Mouse (Mus musculus) midbrain, embryonic 10.5 days (tissue): ENCODE measurements around the gene Rasip1. TPM values are rescaled to one million over a fixed set of nuclear protein-coding genes. Genes with fewer than 3 reads are reported as not detected.

Experiments
- DNase-seq: peaks from one replicate; pipeline ENCODE4 v3.0.0-alpha.2; 2017; ENCODE audit warnings: low spot score
- H3K27ac ChIP-seq: fragments of 300-500 bp; sonication (generic); replicated peaks from 2 replicates; pipeline ENCODE4 v1.5.1; 2016; ENCODE audit warnings: mild to moderate bottlenecking
- H3K27me3 ChIP-seq: fragments of 300-500 bp; sonication (generic); 2 replicates; pipeline ENCODE4 v1.6.1; 2016; ENCODE audit warnings: low read depth, mild to moderate bottlenecking; ENCODE audit not compliant: poor library complexity, severe bottlenecking
- H3K36me3 ChIP-seq: fragments of 300-500 bp; sonication (generic); 2 replicates; pipeline ENCODE4 v1.6.1; 2016; ENCODE audit warnings: mild to moderate bottlenecking, moderate library complexity
- H3K4me1 ChIP-seq: fragments of 300-500 bp; sonication (generic); 2 replicates; pipeline ENCODE4 v1.6.1; 2016
- H3K4me3 ChIP-seq: fragments of 300-500 bp; sonication (generic); 2 replicates; pipeline ENCODE4 v1.5.1; 2016; ENCODE audit warnings: mild to moderate bottlenecking, moderate library complexity
- H3K9me3 ChIP-seq: fragments of 300-500 bp; sonication (generic); replicated peaks from 2 replicates; pipeline ENCODE4 v1.6.1; 2016; ENCODE audit warnings: mild to moderate bottlenecking
- WGBS: fragments of 180-500 bp; shearing (Covaris S2); methylation state at CpG from one replicate; pipeline ENCODE4 v1.1.7; 2016; 5-methylcytosine and 5-hydroxymethylcytosine counted together
- polyA plus RNA-seq: library from polyadenylated mRNA; unstranded; fragments of >200 nt; fragmentation: Nextera tagmentation; extraction: Ambion mirVana; gene quantifications from 2 replicates; pipeline ENCODE4 v1.2.1, GENCODE M21; 2016

Gene Rasip1
- polyA plus RNA-seq, 1 experiment from 2014 or later = 4.8 TPM

DNA sequence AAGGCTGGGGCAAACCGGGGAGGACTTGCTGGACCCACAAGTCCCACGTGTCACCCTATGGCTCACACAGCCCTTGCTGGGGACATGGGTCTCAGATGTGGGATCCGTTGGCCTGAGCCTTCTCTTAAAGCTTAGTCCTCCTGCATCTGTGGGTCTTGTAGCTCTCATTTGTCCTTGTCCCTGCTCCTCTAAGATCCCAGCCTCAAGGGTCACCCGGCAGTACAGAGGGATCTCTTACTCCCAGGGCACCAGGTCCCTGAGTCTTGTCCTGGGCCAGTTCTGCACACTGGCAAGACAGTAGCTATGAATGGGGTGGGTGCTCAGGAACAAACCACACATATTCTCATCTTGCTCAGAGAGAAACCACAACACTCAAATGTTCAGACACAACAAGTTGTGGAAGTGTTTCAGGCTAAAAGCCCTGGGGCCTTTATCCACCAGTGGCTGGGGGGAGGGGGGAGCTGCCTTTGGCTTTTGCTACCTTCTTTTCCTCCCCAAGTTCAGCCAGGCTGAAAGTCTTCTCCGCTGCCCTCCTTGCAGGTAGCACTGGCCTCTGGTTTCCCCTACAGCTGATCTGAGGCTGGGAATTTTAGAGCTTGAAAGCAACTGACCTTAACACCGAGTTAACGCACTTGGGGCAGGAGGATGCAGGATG, 56.2 kb downstream of the Rasip1 start, which contains the start of gene Ntn5:
Gene Ntn5, plus strand, starts transcription at position 627 of the 655 bp plus-strand sequence.
- Histone ChIP-seq H3K4me3 (no peak within 1 kb of the TSS; the same call in 1 of the 2 replicates), H3K27me3 (peaks cover 3% of the 10 kb centered on the region; the same call in 1 of the 2 replicates), H3K4me1 (peaks cover 35% of the 10 kb centered on the region), H3K9me3 (no peaks in the 10 kb centered on the region), H3K27ac (peak within 1 kb of the TSS; percentile 90), H3K36me3 (no peaks in the 10 kb centered on the region)
- 73% methylated on average over 7 of the region's 7 CpGs for WGBS
- no peak for DNase-seq

DNA sequence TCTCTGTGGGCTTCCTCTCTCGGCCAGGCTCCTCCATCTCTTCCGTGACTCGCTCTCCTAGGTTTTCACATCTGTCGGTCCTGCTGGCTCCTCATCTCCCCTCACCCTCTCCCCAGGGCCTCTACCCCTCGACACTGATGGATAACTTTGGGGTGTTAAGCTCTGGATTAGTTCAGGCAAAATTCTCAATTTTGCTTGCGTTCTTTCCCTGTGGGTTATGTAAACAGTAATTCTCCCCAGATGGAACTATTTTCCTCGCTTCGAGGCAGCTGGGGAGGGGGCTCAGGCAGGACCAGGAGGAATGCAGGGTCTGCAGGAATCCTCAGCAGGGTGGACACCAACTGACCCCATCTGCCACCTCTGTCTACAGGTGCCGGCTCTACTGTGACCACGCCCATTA, 58.5 kb downstream of the Rasip1 start:
- peaks cover 38% of the 10 kb centered on the region for H3K4me1 ChIP-seq
- 61% methylated on average over 10 of the region's 10 CpGs for WGBS
- DNase-seq = no peak
- no peak overlapping the region for H3K4me3 ChIP-seq
- H3K27me3 ChIP-seq = peaks cover 13% of the 10 kb centered on the region; the same call in 1 of the 2 replicates
- no peaks in the 10 kb centered on the region for H3K36me3 ChIP-seq
- peak overlapping the region; percentile 49; the same call in 1 of the 2 replicates for H3K27ac ChIP-seq
- no peaks in the 10 kb centered on the region for H3K9me3 ChIP-seq

DNA sequence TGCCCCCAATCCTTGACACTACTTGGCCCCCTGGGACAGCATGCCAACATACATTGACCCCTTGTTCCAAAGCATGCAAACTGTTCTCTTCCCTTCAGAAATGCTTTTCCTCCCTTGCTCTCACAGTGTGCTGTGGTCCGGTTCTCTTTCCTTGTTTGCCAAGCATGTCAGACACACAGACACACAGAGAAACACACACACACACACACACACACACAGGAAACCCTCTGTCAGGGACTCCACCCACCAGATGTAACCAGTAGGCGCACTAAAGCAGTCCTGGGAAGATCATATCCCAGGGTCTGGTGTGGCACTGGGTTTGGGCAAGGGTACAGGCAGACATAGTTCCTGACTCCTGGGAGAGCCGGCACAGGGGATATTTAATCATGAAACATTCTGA, 59.6 kb downstream of the Rasip1 start:
- no peak overlapping the region for H3K4me3 ChIP-seq

More for the DNA sequence above, 59.6 kb downstream of the Rasip1 start:
- peak overlapping the region; percentile 38; the same call in 1 of the 2 replicates for H3K27ac ChIP-seq
- 91% methylated on average over 3 of the region's 3 CpGs for WGBS
- no peaks in the 10 kb centered on the region for H3K9me3 ChIP-seq
- DNase-seq = no peak
- H3K4me1 ChIP-seq = peaks cover 38% of the 10 kb centered on the region
- no peaks in the 10 kb centered on the region for H3K36me3 ChIP-seq
- H3K27me3 ChIP-seq = peaks cover 23% of the 10 kb centered on the region; the same call in 1 of the 2 replicates

Other genes with a start within 250 kb of the Rasip1 start
- 254 and 268 TPM in 2 replicates for gene Snrnp70, start 231.7 kb upstream of the Rasip1 start, polyA plus RNA-seq
- not detected in 2 replicates for gene Kcna7, start 221.8 kb upstream of the Rasip1 start, polyA plus RNA-seq
- 0.51 and 0.61 TPM in 2 replicates for gene Ntf5, start 213.8 kb upstream of the Rasip1 start, polyA plus RNA-seq
- gene Lhb, start 206.7 kb upstream of the Rasip1 start, polyA plus RNA-seq = not detected in 2 replicates
- 41.7 and 41.9 TPM in 2 replicates for gene Gys1, start 192.6 kb upstream of the Rasip1 start, polyA plus RNA-seq
- 202 and 222 TPM in 2 replicates for gene Ruvbl2, start 189.4 kb upstream of the Rasip1 start, polyA plus RNA-seq
- gene Ftl1, start 167.6 kb upstream of the Rasip1 start, polyA plus RNA-seq = 5,695 and 6,139 TPM in 2 replicates
- 240 and 265 TPM in 2 replicates for gene Bax, start 160.6 kb upstream of the Rasip1 start, polyA plus RNA-seq
- gene Tulp2, start 145.6 kb upstream of the Rasip1 start, polyA plus RNA-seq = 0.15 and 0.21 TPM in 2 replicates
- 0.34 TPM in 1 of 2 replicates, not detected in the other for gene Gm45808, start 140.7 kb upstream of the Rasip1 start, polyA plus RNA-seq
- 6.0 and 6.8 TPM in 2 replicates for gene Dhdh, start 138.7 kb upstream of the Rasip1 start, polyA plus RNA-seq
- gene Nucb1, start 117.1 kb upstream of the Rasip1 start, polyA plus RNA-seq = 105 and 112 TPM in 2 replicates
- gene Ppp1r15a, start 101.2 kb upstream of the Rasip1 start, polyA plus RNA-seq = 15.0 and 18.6 TPM in 2 replicates
- 0.78 and 1.1 TPM in 2 replicates for gene Plekha4, start 101.2 kb upstream of the Rasip1 start, polyA plus RNA-seq
- gene Hsd17b14, start 72.6 kb upstream of the Rasip1 start, polyA plus RNA-seq = 0.43 and 0.55 TPM in 2 replicates
- 32.2 and 38.2 TPM in 2 replicates for gene Bcat2, start 57.3 kb upstream of the Rasip1 start, polyA plus RNA-seq
- not detected in 2 replicates for gene Fgf21, start 12.0 kb upstream of the Rasip1 start, polyA plus RNA-seq
- not detected in 2 replicates for gene Fut1, start 10.2 kb upstream of the Rasip1 start, polyA plus RNA-seq
- gene Izumo1, start 5.7 kb upstream of the Rasip1 start, polyA plus RNA-seq = 0.16 TPM in 1 of 2 replicates, not detected in the other
- 2.1 and 3.3 TPM in 2 replicates for gene Mamstr, start 12.5 kb downstream of the Rasip1 start, polyA plus RNA-seq
- 0.05 TPM in 1 of 2 replicates, not detected in the other for gene Fut2, start 38.9 kb downstream of the Rasip1 start, polyA plus RNA-seq
- 0.46 and 0.48 TPM in 2 replicates for gene Ntn5, start 56.5 kb downstream of the Rasip1 start, polyA plus RNA-seq
- 0.32 and 0.34 TPM in 2 replicates for gene Sec1, start 66.9 kb downstream of the Rasip1 start, polyA plus RNA-seq
- gene Car11, start 72.4 kb downstream of the Rasip1 start, polyA plus RNA-seq = 4.6 and 4.9 TPM in 2 replicates
- gene Dbp, start 77.6 kb downstream of the Rasip1 start, polyA plus RNA-seq = 2.1 and 2.9 TPM in 2 replicates
- gene Rpl18, start 88.0 kb downstream of the Rasip1 start, polyA plus RNA-seq = 965 and 1,116 TPM in 2 replicates
- gene Sphk2, start 90.5 kb downstream of the Rasip1 start, polyA plus RNA-seq = 32.3 and 32.8 TPM in 2 replicates
- 1.7 and 2.0 TPM in 2 replicates for gene Fam83e, start 93.7 kb downstream of the Rasip1 start, polyA plus RNA-seq
- not detected in 2 replicates for gene Spaca4, start 98.3 kb downstream of the Rasip1 start, polyA plus RNA-seq
- 2.3 and 3.3 TPM in 2 replicates for gene Lmtk3, start 156.2 kb downstream of the Rasip1 start, polyA plus RNA-seq
- gene Sult2b1, start 157.2 kb downstream of the Rasip1 start, polyA plus RNA-seq = 1.1 and 1.5 TPM in 2 replicates
- 153 and 183 TPM in 2 replicates for gene Cyth2, start 187.1 kb downstream of the Rasip1 start, polyA plus RNA-seq
- gene Kcnj14, start 197.3 kb downstream of the Rasip1 start, polyA plus RNA-seq = 0.65 and 0.72 TPM in 2 replicates
- 95.8 and 119 TPM in 2 replicates for gene Grwd1, start 203.5 kb downstream of the Rasip1 start, polyA plus RNA-seq
- gene Kdelr1, start 245.3 kb downstream of the Rasip1 start, polyA plus RNA-seq = 36.1 and 39.0 TPM in 2 replicates